Mouse (Mus musculus): ENCODE results near the gene Nus1.

DNA sequence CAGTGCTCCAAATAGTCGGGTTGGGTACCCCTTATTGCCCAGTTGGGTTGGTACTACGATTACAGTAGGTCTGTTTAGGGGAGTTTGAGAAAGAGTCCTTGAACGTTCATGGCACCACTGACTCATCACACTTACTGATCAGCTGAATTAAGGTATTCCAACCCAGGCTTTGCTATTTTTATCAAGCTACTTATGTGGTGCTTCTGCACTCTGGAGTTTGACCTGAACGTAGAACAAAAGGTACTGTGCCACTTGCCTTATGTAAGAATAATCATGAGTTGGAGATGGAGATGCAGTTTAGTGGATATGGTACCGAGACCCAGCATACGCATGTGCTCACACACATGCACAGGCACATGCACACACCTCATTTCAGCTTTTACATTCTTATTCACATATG lies 4.4 kb downstream of the Nus1 start:
- no peak for TF ChIP-seq CTCF (IDR thresholded peaks at IDR 0.05; ENCODE audit: control insufficient read depth, insufficient read depth, low read length)
- TF ChIP-seq POLR2A (IDR thresholded peaks at IDR 0.05; ENCODE audit: borderline replicate concordance, control insufficient read depth, low read depth, low read length): no peak

Measured in bone marrow, adult 2 months (tissue).